Mouse (Mus musculus) heart, embryonic 14.5 days (tissue): Measurements from ENCODE around the gene Gse1. TPM values are rescaled to one million over a fixed set of nuclear protein-coding genes. Genes with fewer than 3 reads are reported as not detected.
A peak's percentile ranks its signal among the peaks of the same experiment; 100 is the strongest.

ENCODE experiments used
- ATAC-seq: fragments of 200-750 bp; cut with Nextera tagmentation; 2 replicates; pipeline ENCODE4 v1.8.0; 2017; ENCODE audit warnings: low read depth, moderate TSS enrichment; ENCODE audit not compliant: insufficient number of reproducible peaks, insufficient read depth, low FRiP score
- H3K27ac ChIP-seq, 2 experiments: fragments of 200-500 bp in 1 of 2; fragments of 300-500 bp in 1 of 2; sonication (generic) in 1 of 2; replicated peaks in 1 of 2; 2 replicates each; pipeline ENCODE4 v1.5.1; 2012 to 2014; ENCODE audit warnings: low read depth in 2 of 2, low read length in 2 of 2, control low read depth in 1 of 2, mild to moderate bottlenecking in 1 of 2, mixed read lengths in 1 of 2; ENCODE audit not compliant: control insufficient read depth in 1 of 2, insufficient read depth in 1 of 2
- H3K27me3 ChIP-seq: fragments of 300-500 bp; sonication (generic); 2 replicates; pipeline ENCODE4 v1.6.1; 2014; ENCODE audit warnings: mild to moderate bottlenecking, low read length, control low read depth; ENCODE audit not compliant: control insufficient read depth, insufficient read depth
- H3K36me3 ChIP-seq: fragments of 300-500 bp; sonication (generic); 2 replicates; pipeline ENCODE4 v1.6.1; 2014; ENCODE audit warnings: mild to moderate bottlenecking, control low read depth, low read length, mixed read lengths; ENCODE audit not compliant: control insufficient read depth, insufficient read depth
- H3K4me1 ChIP-seq, 2 experiments: fragments of 200-500 bp in 1 of 2; fragments of 300-500 bp in 1 of 2; sonication (generic) in 1 of 2; 2 replicates each; pipeline ENCODE4 v1.6.1; 2012 to 2014; ENCODE audit warnings: low read length in 2 of 2, control low read depth in 1 of 2, mixed read lengths in 1 of 2; ENCODE audit not compliant: control insufficient read depth in 2 of 2, insufficient read depth in 2 of 2
- H3K4me2 ChIP-seq: fragments of 300-500 bp; sonication (generic); 2 replicates; pipeline ENCODE4 v1.6.1; 2014; ENCODE audit warnings: mild to moderate bottlenecking, low read length
- H3K4me3 ChIP-seq, 2 experiments: fragments of 200-500 bp in 1 of 2; fragments of 300-500 bp in 1 of 2; sonication (generic) in 1 of 2; 2 replicates each; pipeline ENCODE4 v1.5.1; 2012 to 2014; ENCODE audit warnings: low read length in 2 of 2, mild to moderate bottlenecking in 2 of 2, control low read depth in 1 of 2, low read depth in 1 of 2, moderate library complexity in 1 of 2; ENCODE audit not compliant: control insufficient read depth in 1 of 2, insufficient read depth in 1 of 2
- H3K9ac ChIP-seq: fragments of 300-500 bp; sonication (generic); 2 replicates; pipeline ENCODE4 v1.6.1; 2014; ENCODE audit warnings: mild to moderate bottlenecking, low read length
- H3K9me3 ChIP-seq: fragments of 300-500 bp; sonication (generic); 2 replicates; pipeline ENCODE4 v1.6.1; 2016; ENCODE audit warnings: low read length, control low read depth; ENCODE audit not compliant: control insufficient read depth
- WGBS: fragments of 180-500 bp; shearing (Covaris S2); extraction: QIAGEN DNeasy Blood & Tissue Kit; methylation state at CpG from one replicate; pipeline ENCODE4 v1.1.7; 2014; 5-methylcytosine and 5-hydroxymethylcytosine counted together
- polyA plus RNA-seq: library from polyadenylated mRNA; unstranded; fragments of >200 nt; fragmentation: Nextera tagmentation; extraction: Ambion mirVana; gene quantifications from 2 replicates; pipeline ENCODE4 v1.2.1, GENCODE M21; 2014

Gene Gse1
- polyA plus RNA-seq, 1 experiment from 2014 or later: 12.2 TPM

GRCm38 (mm10) chr8:120339743-120340142 is 111.5 kb downstream of the Gse1 start:
- 0 out of 2 replicates have a peak overlapping the region, but pooled peaks have one; percentile 3 for H3K9ac ChIP-seq
- no peak overlapping the region for H3K4me2 ChIP-seq
- H3K4me1 ChIP-seq: peaks cover 38 to 56% of the 10 kb centered on the region in 2 experiments
- WGBS: 37% methylated on average over 7 of the region's 8 CpGs
- no peaks in the 10 kb centered on the region for H3K9me3 ChIP-seq
- ATAC-seq: no peak
- H3K36me3 ChIP-seq: no peaks in the 10 kb centered on the region
- H3K27me3 ChIP-seq: no peaks in the 10 kb centered on the region
- H3K4me3 ChIP-seq: no peak overlapping the region
- peak overlapping the region in 1 of 2 experiments; percentile 1; a peak in 1 of 4 replicates for H3K27ac ChIP-seq

- Histone ChIP-seq H3K9me3 (no peaks in the 10 kb centered on the region), H3K9ac (no peak overlapping the region), H3K27me3 (no peaks in the 10 kb centered on the region), H3K4me2 (no peak overlapping the region), H3K27ac (no peak overlapping the region), H3K4me3 (no peak overlapping the region), H3K4me1 (peaks cover 25 to 42% of the 10 kb centered on the region in 2 experiments), H3K36me3 (no peaks in the 10 kb centered on the region)
- no peak for ATAC-seq
- 75% methylated on average over 10 of the region's 10 CpGs for WGBS
These were observed 112.9 kb downstream of the Gse1 start for GRCm38 (mm10) chr8:120341124-120341523.

- WGBS: 50% methylated on average over 7 of the region's 7 CpGs
- no peak overlapping the region for H3K4me3 ChIP-seq
- peaks cover 23 to 46% of the 10 kb centered on the region in 2 experiments for H3K4me1 ChIP-seq
- H3K4me2 ChIP-seq: no peak overlapping the region
- H3K27ac ChIP-seq: 0 out of 4 replicates have a peak overlapping the region, but pooled peaks of 1 of the 2 experiments have one; percentile 33
- H3K9ac ChIP-seq: no peak overlapping the region
- H3K36me3 ChIP-seq: no peaks in the 10 kb centered on the region
- ATAC-seq: no peak
- no peaks in the 10 kb centered on the region for H3K9me3 ChIP-seq
- H3K27me3 ChIP-seq: no peaks in the 10 kb centered on the region
These were observed 114.7 kb downstream of the Gse1 start for GRCm38 (mm10) chr8:120342847-120343548.

DNA sequence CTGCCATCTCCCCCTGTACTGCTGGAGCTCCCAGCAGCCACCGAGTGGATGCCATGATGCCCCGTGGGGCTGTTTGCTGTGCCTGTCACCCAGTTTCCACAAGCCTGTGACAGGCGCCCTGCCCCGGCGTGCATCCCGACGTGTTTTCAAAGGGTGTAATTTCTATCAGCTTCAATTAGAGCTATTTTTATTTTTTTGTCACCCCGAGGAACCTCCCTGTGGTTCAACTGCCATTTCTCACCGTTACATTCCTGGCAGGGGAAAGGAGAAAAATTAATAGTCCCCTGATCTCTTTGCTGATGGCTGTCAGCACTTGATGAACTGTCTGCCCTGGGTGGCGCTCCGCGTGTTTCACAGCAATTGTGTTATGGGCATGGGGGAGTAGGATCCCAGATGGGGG is 115.3 kb downstream of the Gse1 start:
- Histone ChIP-seq H3K4me3 (no peak overlapping the region), H3K36me3 (no peaks in the 10 kb centered on the region), H3K4me1 (peaks cover 23 to 46% of the 10 kb centered on the region in 2 experiments), H3K4me2 (no peak overlapping the region), H3K9me3 (no peaks in the 10 kb centered on the region), H3K27me3 (no peaks in the 10 kb centered on the region), H3K9ac (no peak overlapping the region), H3K27ac (0 out of 4 replicates have a peak overlapping the region, but pooled peaks of 1 of the 2 experiments have one; percentile 33)
- ATAC-seq: no peak
- 66% methylated on average over 12 of the region's 12 CpGs for WGBS

GRCm38 (mm10) chr8:120344166-120344565 is 115.9 kb downstream of the Gse1 start:
- peaks cover 23 to 44% of the 10 kb centered on the region in 2 experiments for H3K4me1 ChIP-seq
- no peaks in the 10 kb centered on the region for H3K27me3 ChIP-seq
- H3K9me3 ChIP-seq: no peaks in the 10 kb centered on the region
- no peaks in the 10 kb centered on the region for H3K36me3 ChIP-seq
- ATAC-seq: no peak
- no peak overlapping the region for H3K9ac ChIP-seq
- no peak overlapping the region for H3K27ac ChIP-seq
- 10% methylated on average over 4 of the region's 4 CpGs for WGBS
- no peak overlapping the region for H3K4me2 ChIP-seq
- no peak overlapping the region for H3K4me3 ChIP-seq

- 35% methylated on average over 13 of the region's 13 CpGs for WGBS
- Histone ChIP-seq H3K36me3 (no peaks in the 10 kb centered on the region), H3K4me3 (no peak overlapping the region), H3K9ac (no peak overlapping the region), H3K27me3 (no peaks in the 10 kb centered on the region), H3K4me1 (peaks cover 19 to 40% of the 10 kb centered on the region in 2 experiments), H3K9me3 (no peaks in the 10 kb centered on the region), H3K27ac (no peak overlapping the region), H3K4me2 (no peak overlapping the region)
- no peak for ATAC-seq
These were observed 116.3 kb downstream of the Gse1 start for GRCm38 (mm10) chr8:120344583-120344982.

GRCm38 (mm10) chr8:120347734-120348341 is 119.6 kb downstream of the Gse1 start:
- H3K4me3 ChIP-seq: no peak overlapping the region
- WGBS: 81% methylated on average over 21 of the region's 21 CpGs
- ATAC-seq: no peak

More at GRCm38 (mm10) chr8:120347734-120348341, 119.6 kb downstream of the Gse1 start:
- Histone ChIP-seq H3K4me1 (peaks cover 11 to 28% of the 10 kb centered on the region in 2 experiments), H3K27me3 (no peaks in the 10 kb centered on the region), H3K36me3 (no peaks in the 10 kb centered on the region), H3K4me2 (no peak overlapping the region), H3K27ac (no peak overlapping the region), H3K9ac (no peak overlapping the region), H3K9me3 (no peaks in the 10 kb centered on the region)
